Mouse (Mus musculus) liver, postnatal 0 days (tissue): ENCODE measurements around the gene Abi2. TPM values are rescaled to one million over a fixed set of nuclear protein-coding genes. Genes with fewer than 3 reads are reported as not detected.

Experiments used
- ATAC-seq: fragments of 200-750 bp; cut with Nextera tagmentation; 2 replicates; pipeline ENCODE4 v1.8.0; 2017; ENCODE audit warnings: mild to moderate bottlenecking, moderate library complexity
- DNase-seq: peaks from one replicate; pipeline ENCODE4 v3.0.0-alpha.2; 2016
- H3K27ac ChIP-seq: fragments of 300-500 bp; sonication (generic); 2 replicates; pipeline ENCODE4 v1.5.1; 2014; ENCODE audit warnings: antibody characterized with exemption, moderate library complexity, mild to moderate bottlenecking, low read depth
- H3K27me3 ChIP-seq: fragments of 300-500 bp; sonication (generic); 2 replicates; pipeline ENCODE4 v1.6.1; 2014; ENCODE audit warnings: low read length, control low read depth, mixed read lengths; ENCODE audit not compliant: insufficient read depth
- H3K36me3 ChIP-seq: fragments of 300-500 bp; sonication (generic); replicated peaks from 2 replicates; pipeline ENCODE4 v1.6.1; 2014; ENCODE audit warnings: mild to moderate bottlenecking, control low read depth, low read length, moderate library complexity, mixed read lengths; ENCODE audit not compliant: insufficient read depth
- H3K4me1 ChIP-seq: fragments of 300-500 bp; sonication (generic); 2 replicates; pipeline ENCODE4 v1.6.1; 2014; ENCODE audit warnings: antibody characterized with exemption, mild to moderate bottlenecking, control low read depth; ENCODE audit not compliant: insufficient read depth
- H3K4me2 ChIP-seq: fragments of 300-500 bp; sonication (generic); 2 replicates; pipeline ENCODE4 v1.6.1; 2014; ENCODE audit warnings: low read depth, mild to moderate bottlenecking, low read length, moderate library complexity, mixed read lengths
- H3K4me3 ChIP-seq: fragments of 300-500 bp; sonication (generic); 2 replicates; pipeline ENCODE4 v1.5.1; 2014; ENCODE audit warnings: low read depth, low read length
- H3K9ac ChIP-seq: fragments of 300-500 bp; sonication (generic); replicated peaks from 2 replicates; pipeline ENCODE4 v1.6.1; 2014; ENCODE audit warnings: mild to moderate bottlenecking, moderate library complexity
- H3K9me3 ChIP-seq: fragments of 300-500 bp; sonication (generic); 2 replicates; pipeline ENCODE4 v1.6.1; 2016; ENCODE audit warnings: mild to moderate bottlenecking, control low read depth, low read length, mixed read lengths
- CTCF ChIP-seq: sonication (generic); IDR thresholded peaks from 2 replicates; pipeline ENCODE4 v1.5.1; 2016; ENCODE audit warnings: antibody characterized with exemption, low read depth
- EP300 ChIP-seq: IDR thresholded peaks from 2 replicates; pipeline ENCODE4 v1.6.1; 2016; ENCODE audit warnings: antibody characterized with exemption, low read depth, mild to moderate bottlenecking
- WGBS: fragments of 180-500 bp; shearing (Covaris S2); extraction: QIAGEN DNeasy Blood & Tissue Kit; methylation state at CpG from one replicate; pipeline ENCODE4 v1.1.7; 2014; ENCODE audit not compliant: insufficient replicate concordance; 5-methylcytosine and 5-hydroxymethylcytosine counted together
- polyA plus RNA-seq: library from polyadenylated mRNA; unstranded; fragments of >200 nt; fragmentation: Nextera tagmentation; extraction: Ambion mirVana; gene quantifications from 2 replicates; pipeline ENCODE4 v1.2.1, GENCODE M21; 2015

Abi2 gene
- 2.0 and 2.6 TPM in 2 replicates for polyA plus RNA-seq

DNA sequence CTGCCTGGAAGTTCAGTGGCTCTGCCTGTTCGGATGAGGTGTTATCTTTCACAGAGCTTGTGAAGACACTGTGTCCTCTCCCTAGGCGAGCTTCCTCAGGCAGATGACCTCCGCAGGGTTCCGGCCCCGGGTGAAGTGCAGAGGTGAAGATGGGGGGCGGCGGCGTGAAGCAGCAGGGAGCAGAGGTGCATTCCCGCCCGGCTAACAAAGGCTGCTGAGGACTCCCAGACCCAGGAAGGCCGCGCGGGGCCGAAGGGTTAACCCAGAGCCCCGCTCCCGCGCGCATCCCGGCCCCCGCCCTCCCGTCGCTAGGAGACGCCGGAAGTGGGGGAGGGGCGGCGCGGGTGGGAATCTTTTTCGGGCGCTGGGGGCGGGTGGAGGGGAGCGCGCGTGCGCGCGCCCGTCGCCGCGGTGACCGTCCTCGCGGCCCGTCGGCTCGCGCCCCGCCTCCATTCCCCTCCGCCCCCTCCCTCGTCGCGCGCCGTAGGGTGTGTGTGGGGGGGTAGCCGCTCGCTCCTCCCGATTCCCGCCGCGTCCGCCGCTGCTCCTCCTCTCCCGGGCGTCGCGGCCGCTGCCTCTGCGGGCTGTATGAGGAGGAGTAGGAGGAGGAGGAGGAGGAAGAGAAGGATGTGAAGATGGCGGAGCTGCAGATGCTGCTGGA lies at the start of gene Abi2:
Gene Abi2, plus strand, starts transcription at position 452 of the 661 bp plus-strand sequence.
- Histone ChIP-seq H3K9ac (peak within 1 kb of the TSS; percentile 78), H3K36me3 (no peaks in the 10 kb centered on the region), H3K27ac (peak within 1 kb of the TSS; percentile 67), H3K4me2 (peak within 1 kb of the TSS; percentile 98), H3K27me3 (no peaks in the 10 kb centered on the region), H3K4me1 (no peaks in the 10 kb centered on the region; the same call in none of the 2 replicates), H3K4me3 (peak within 1 kb of the TSS; percentile 85), H3K9me3 (no peaks in the 10 kb centered on the region)
- no peak for TF ChIP-seq EP300
- no peak for TF ChIP-seq CTCF
- peak; percentile 93 for ATAC-seq
- peak; percentile 88 for DNase-seq
- WGBS: under 1% methylated on average over 31 of the region's 69 CpGs

DNA sequence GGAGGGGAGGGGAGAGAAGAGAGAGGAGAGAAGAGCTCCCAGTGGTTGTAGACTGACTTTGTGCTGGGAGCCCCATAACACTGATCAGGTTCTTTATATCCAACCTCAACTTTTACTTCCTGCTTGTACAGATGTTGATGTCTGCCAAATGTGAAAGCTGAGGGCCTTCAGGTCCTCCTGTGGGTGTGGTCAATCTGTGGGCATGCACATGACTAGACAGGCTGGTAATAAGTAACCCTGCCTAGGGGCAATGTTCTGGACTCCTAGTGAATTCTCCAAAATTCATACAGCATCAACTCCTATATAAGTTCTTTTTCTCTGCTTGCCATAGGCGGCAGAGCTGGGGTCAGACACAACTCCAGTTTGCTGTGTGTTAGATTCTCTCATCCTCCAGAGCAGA lies 47.8 kb upstream of the Abi2 start:
- Histone ChIP-seq H3K4me1 (no peaks in the 10 kb centered on the region), H3K9me3 (no peaks in the 10 kb centered on the region), H3K4me3 (no peak overlapping the region), H3K9ac (no peak overlapping the region), H3K4me2 (no peak overlapping the region), H3K36me3 (peaks cover 21% of the 10 kb centered on the region; the same call in 1 of the 2 replicates), H3K27ac (no peak overlapping the region), H3K27me3 (no peaks in the 10 kb centered on the region)
- no peak for TF ChIP-seq EP300
- TF ChIP-seq CTCF: no peak
- DNase-seq (no peak), ATAC-seq (no peak)
- 83% methylated on average over 1 of the region's 1 CpGs for WGBS

DNA sequence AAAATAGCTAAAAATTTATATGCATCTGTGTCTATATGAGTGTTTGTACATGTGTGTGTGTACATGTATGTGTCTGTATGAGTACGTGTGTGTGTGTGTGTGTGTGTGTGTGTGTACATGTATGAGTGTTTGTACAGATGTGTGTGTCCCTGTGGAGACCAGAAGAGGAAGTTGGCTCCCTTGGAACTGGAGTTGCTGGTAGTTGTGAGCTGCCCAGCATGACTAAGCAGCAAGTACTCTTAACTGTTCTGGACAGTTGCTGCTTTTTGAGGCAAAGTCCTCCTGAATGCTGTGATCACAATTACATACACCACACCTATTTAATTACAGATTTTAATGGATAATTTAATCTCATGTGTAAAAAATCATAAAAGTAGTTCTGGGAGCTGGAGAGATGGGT lies 32.9 kb upstream of the Abi2 start:
- Histone ChIP-seq H3K4me3 (no peak overlapping the region), H3K27me3 (no peaks in the 10 kb centered on the region), H3K4me2 (no peak overlapping the region), H3K4me1 (no peaks in the 10 kb centered on the region), H3K9me3 (no peaks in the 10 kb centered on the region; the same call in 1 of the 2 replicates), H3K36me3 (peaks cover 19% of the 10 kb centered on the region), H3K27ac (no peak overlapping the region), H3K9ac (no peak overlapping the region)
- no peak for TF ChIP-seq EP300
- DNase-seq (no peak), ATAC-seq (no peak)
- 79% methylated on average over 1 of the region's 1 CpGs for WGBS

DNA sequence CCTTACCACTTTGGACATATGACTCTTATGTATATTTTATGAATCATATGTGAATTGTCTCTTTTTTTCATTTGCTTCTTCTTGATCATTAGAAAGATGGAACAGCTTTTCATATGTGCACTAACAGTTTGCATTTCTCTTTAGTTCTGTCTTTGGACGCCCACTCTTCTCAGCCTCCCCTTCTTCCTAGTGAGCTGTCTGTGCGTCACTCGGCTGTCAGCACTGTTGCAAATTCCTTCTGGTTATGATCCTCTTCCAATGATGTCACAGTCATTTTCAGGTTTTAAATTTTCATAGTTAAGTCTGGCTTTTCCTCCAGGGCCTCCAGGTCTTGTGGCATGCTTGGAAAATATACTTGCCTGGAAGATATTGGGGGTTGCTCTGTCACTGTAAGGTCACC lies 27.5 kb upstream of the Abi2 start:
- ATAC-seq (no peak), DNase-seq (no peak)
- Histone ChIP-seq H3K4me1 (no peaks in the 10 kb centered on the region), H3K4me3 (no peak overlapping the region), H3K9me3 (no peaks in the 10 kb centered on the region), H3K27ac (no peak overlapping the region), H3K36me3 (peaks cover 14% of the 10 kb centered on the region), H3K9ac (no peak overlapping the region), H3K4me2 (no peak overlapping the region), H3K27me3 (no peaks in the 10 kb centered on the region)
- TF ChIP-seq EP300 (no peak), CTCF (no peak)
- 86% methylated on average over 3 of the region's 3 CpGs for whole genome bisulfite sequencing

DNA sequence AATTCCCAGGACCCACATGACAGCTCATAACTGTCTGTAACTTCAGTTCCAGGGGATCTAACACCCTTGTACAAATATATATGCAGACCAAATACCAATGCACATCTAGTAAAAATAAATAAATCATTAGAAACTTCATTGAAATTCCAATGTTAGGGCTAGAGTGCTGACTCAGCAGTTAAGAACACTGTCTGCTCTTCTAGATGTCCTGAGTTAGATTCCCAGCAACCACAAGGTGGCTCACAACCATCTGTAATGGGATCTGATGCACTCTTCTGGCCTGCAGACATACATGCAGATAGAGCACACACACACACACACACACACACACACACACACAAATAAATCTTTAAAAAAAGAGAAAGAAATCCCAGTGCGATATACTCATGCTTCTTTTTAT lies 4.6 kb upstream of the Abi2 start:
- Histone ChIP-seq H3K36me3 (no peaks in the 10 kb centered on the region), H3K9ac (no peak overlapping the region), H3K9me3 (no peaks in the 10 kb centered on the region), H3K27me3 (no peaks in the 10 kb centered on the region), H3K27ac (no peak overlapping the region), H3K4me3 (no peak overlapping the region), H3K4me2 (no peak overlapping the region), H3K4me1 (no peaks in the 10 kb centered on the region; the same call in 1 of the 2 replicates)
- WGBS: 79% methylated on average over 1 of the region's 1 CpGs
- ATAC-seq (no peak), DNase-seq (no peak)
- TF ChIP-seq CTCF (0 out of 2 replicates have a peak, but pooled peaks have one; percentile 18), EP300 (no peak)

DNA sequence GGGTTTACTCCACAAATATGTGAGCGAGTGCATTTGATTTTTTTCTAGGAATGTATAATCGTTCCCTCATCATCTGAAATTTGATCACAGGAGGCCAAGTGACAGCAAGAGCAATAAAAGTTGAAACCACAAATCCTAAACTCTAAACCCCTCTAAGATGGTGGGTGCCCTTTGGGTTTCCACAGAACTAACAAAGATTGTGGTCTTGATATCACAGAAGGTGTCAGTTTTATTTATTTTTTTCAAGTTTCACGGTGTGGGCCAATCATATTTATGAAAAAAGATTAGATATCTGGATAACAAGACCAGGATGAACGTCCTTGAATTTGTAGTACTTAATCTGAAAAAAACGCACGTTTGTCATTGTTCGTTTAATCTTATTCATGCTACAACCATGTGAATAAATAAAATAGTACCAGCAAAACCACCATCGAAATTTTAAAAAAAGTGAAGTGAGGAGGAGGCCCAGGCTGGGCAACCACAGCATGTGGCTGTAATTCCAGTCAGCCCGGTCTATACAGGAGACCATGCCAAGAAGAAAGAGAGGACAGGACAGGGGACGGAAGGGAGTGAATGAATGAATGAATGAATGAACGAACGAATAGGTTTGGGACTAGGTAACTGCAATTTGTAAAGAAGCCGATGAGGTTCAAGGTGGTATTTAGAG lies 785 bp upstream of the Abi2 start:
- 31% methylated on average over 13 of the region's 13 CpGs for WGBS
- Histone ChIP-seq H3K27ac (peak overlapping the region; percentile 67), H3K9ac (peak overlapping the region; percentile 78), H3K4me1 (no peaks in the 10 kb centered on the region; the same call in none of the 2 replicates), H3K4me3 (peak overlapping the region; percentile 85), H3K36me3 (no peaks in the 10 kb centered on the region), H3K9me3 (no peaks in the 10 kb centered on the region), H3K4me2 (peak overlapping the region; percentile 98), H3K27me3 (no peaks in the 10 kb centered on the region)
- DNase-seq (no peak), ATAC-seq (no peak; the same call in 1 of the 2 replicates)
- TF ChIP-seq CTCF (no peak), EP300 (no peak)
